Mouse (Mus musculus) forebrain, embryonic 13.5 days (tissue): Measurements from ENCODE around the gene Pycard. TPM values are rescaled to one million over a fixed set of nuclear protein-coding genes. Genes with fewer than 3 reads are reported as not detected.
"Not testable (repeated sequence)": the region's sequence is repeated elsewhere in the genome, so short reads cannot be mapped to it uniquely, and the experiment has no call there.

Experiments
- ATAC-seq: fragments of 200-750 bp; cut with Nextera tagmentation; 2 replicates; pipeline ENCODE4 v1.8.0; 2017
- H3K27ac ChIP-seq: fragments of 300-500 bp; sonication (generic); 2 replicates; pipeline ENCODE4 v1.5.1; 2015; ENCODE audit warnings: inconsistent platforms, mild to moderate bottlenecking, moderate library complexity
- H3K27me3 ChIP-seq: fragments of 300-500 bp; sonication (generic); 2 replicates; pipeline ENCODE4 v1.6.1; 2015; ENCODE audit warnings: mild to moderate bottlenecking, inconsistent platforms
- H3K36me3 ChIP-seq: fragments of 300-500 bp; sonication (generic); 2 replicates; pipeline ENCODE4 v1.6.1; 2015; ENCODE audit warnings: mild to moderate bottlenecking, inconsistent platforms; ENCODE audit not compliant: poor library complexity, severe bottlenecking
- H3K4me1 ChIP-seq: fragments of 300-500 bp; sonication (generic); 2 replicates; pipeline ENCODE4 v1.6.1; 2015; ENCODE audit warnings: inconsistent platforms
- H3K4me2 ChIP-seq: fragments of 300-500 bp; sonication (generic); 2 replicates; pipeline ENCODE4 v1.6.1; 2015; ENCODE audit warnings: inconsistent platforms, mild to moderate bottlenecking, moderate library complexity
- H3K4me3 ChIP-seq: fragments of 300-500 bp; sonication (generic); 2 replicates; pipeline ENCODE4 v1.5.1; 2015; ENCODE audit warnings: mild to moderate bottlenecking, inconsistent platforms
- H3K9ac ChIP-seq: fragments of 300-500 bp; sonication (generic); 2 replicates; pipeline ENCODE4 v1.6.1; 2015; ENCODE audit warnings: mild to moderate bottlenecking, inconsistent platforms
- H3K9me3 ChIP-seq: fragments of 300-500 bp; sonication (generic); replicated peaks from 2 replicates; pipeline ENCODE4 v1.6.1; 2016; ENCODE audit warnings: inconsistent platforms
- WGBS: fragments of 180-500 bp; shearing (Covaris S2); methylation state at CpG from one replicate; pipeline ENCODE4 v1.1.7; 2015; 5-methylcytosine and 5-hydroxymethylcytosine counted together
- polyA plus RNA-seq: library from polyadenylated mRNA; unstranded; fragments of >200 nt; fragmentation: Nextera tagmentation; extraction: Ambion mirVana; gene quantifications from 2 replicates; pipeline ENCODE4 v1.2.1, GENCODE M21; 2015

The Pycard gene
- polyA plus RNA-seq, 1 experiment from 2014 or later, result 3.9 TPM

DNA sequence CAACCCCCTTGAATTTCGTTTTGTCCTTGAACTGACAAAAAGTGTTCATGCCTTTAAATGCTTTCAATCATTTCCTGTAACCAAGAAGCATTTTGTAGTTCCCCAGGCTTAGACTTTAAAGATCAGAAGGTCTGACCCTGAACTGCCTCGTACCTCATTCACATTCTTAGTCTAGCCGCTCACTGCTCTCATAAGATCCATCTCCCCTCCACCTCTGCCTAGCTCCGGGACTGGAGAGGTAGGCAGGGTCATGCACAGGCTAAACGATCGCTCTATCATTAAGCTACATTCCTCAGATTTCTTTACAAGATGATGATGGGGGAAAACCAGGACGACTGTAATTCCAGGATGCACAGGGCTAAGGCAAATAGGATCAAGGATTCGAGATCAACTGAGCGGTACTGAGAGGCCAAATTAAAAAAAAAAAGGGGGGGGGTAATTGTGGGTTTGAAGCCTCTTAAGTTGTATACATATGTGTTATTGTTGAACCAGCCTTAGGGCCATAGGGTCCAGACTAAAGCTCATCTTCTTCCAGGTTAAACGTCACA lies 27.2 kb downstream of the Pycard start:
- Histone ChIP-seq H3K27me3 (no peaks in the 10 kb centered on the region), H3K4me3 (peak overlapping the region; percentile 98), H3K36me3 (peaks cover 21% of the 10 kb centered on the region), H3K4me1 (peaks cover 29% of the 10 kb centered on the region), H3K4me2 (peak overlapping the region; percentile 92), H3K9ac (peak overlapping the region; percentile 99), H3K27ac (peak overlapping the region; percentile 96), H3K9me3 (no peaks in the 10 kb centered on the region)
- no peak for ATAC-seq
- WGBS, result 8% methylated on average over 10 of the region's 10 CpGs

DNA sequence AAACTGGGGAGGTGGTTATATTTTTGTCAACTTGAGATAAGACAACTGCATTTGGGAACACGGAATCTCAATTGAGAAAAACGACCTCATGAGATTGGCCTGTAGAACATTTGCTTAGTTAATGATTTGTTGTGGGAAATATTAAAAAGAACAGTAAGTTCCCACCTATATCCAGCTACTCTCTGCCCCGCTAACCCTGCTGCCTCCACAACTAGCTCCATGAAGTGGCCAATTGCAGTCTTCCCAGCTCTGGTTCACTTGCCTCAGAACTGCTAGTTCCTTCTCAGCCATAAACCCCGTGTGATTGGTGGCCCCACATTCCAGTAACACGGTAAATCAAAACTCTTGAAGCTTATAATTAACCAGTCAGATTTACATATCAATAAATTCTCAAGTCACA lies 34.3 kb downstream of the Pycard start:
- H3K27me3 ChIP-seq, result no peaks in the 10 kb centered on the region
- 64% methylated on average over 5 of the region's 5 CpGs for WGBS

DNA sequence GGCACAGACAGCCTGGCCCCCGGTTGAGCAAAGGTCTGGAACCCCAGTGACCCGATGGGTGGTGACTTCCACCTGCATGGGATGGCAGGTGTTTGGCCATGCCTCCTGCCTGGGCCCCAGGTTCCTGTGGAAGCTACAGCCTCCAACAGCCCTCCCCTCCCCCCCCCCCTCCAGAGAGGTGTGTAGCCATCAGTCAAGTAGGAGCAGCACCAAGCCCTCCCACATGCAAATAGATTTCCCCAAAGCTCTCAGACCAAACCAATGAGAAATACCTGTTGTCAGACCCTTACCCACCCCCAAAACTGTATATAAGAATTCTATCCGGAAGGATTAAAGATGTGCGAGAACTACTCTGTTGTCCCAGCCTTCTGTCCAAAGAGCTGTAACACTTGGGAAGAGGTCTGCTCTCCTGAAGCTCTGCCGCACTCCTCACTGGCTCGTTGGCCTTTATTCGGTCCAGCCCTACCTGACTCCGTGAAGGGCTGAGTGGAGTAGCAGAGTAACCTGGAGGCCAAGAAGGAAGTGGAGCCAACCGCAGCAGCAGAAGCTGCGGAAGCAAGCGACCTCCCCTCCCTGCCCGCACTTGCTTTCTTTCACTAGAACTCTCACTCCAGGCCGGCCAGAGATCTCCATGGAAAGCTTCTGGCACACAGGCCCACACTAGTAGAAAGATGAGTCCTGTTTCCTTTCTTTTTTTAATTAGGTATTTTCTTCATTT lies 40.6 kb downstream of the Pycard start:
- Histone ChIP-seq H3K27ac (no peak overlapping the region), H3K27me3 (peaks cover 3% of the 10 kb centered on the region; the same call in 1 of the 2 replicates), H3K4me3 (no peak overlapping the region), H3K4me2 (no peak overlapping the region), H3K4me1 (no peaks in the 10 kb centered on the region), H3K9ac (no peak overlapping the region), H3K36me3 (no peaks in the 10 kb centered on the region), H3K9me3 (no peaks in the 10 kb centered on the region)
- WGBS, result 47% methylated on average over 13 of the region's 13 CpGs
- no peak for ATAC-seq

More for the DNA sequence above, 34.3 kb downstream of the Pycard start:
- Histone ChIP-seq H3K4me1 (no peaks in the 10 kb centered on the region), H3K27ac (no peak overlapping the region), H3K4me2 (no peak overlapping the region), H3K36me3 (no peaks in the 10 kb centered on the region), H3K9me3 (no peaks in the 10 kb centered on the region), H3K4me3 (no peak overlapping the region), H3K9ac (no peak overlapping the region)
- ATAC-seq, result no peak

DNA sequence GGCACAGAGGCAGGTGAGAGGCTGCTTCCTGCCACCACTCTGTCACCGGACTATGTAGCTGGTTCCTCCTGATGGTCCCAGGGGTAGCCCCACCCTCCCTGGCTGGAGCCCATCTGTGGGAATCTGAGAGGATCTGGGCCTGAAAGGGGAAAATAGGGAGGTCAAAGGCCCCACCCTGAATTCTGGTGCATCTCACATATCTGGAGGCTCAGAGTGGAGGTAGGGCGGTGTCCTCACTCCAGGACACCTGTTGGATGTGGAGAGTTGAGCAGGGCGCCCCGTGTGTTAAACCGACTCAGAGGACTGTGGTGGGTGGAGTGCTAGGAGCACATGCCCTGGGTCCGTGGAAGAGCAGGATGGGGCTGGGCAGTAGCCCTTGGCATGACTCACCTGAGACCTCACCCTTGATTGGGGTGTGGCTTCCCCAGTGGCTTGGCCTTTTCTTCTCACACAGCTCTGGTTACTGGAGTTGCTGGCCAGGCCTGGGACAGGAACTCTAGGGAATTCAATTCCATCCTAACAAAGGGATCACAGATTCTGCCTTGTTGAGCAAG lies 47.1 kb downstream of the Pycard start, which contains the start of gene Prss36:
Gene Prss36 (minus strand): TSS at position 256 of the 554 bp plus-strand sequence.
- no peak within 1 kb of the TSS for H3K27ac ChIP-seq
- H3K4me1 ChIP-seq, result no peaks in the 10 kb centered on the region
- WGBS, result 83% methylated on average over 6 of the region's 6 CpGs
- no peaks in the 10 kb centered on the region for H3K36me3 ChIP-seq
- H3K4me2 ChIP-seq, result no peak within 1 kb of the TSS
- H3K4me3 ChIP-seq, result no peak within 1 kb of the TSS
- no peak within 1 kb of the TSS for H3K9ac ChIP-seq
- peaks cover 40% of the 10 kb centered on the region for H3K27me3 ChIP-seq
- no peak for ATAC-seq
- H3K9me3 ChIP-seq, result no peaks in the 10 kb centered on the region

DNA sequence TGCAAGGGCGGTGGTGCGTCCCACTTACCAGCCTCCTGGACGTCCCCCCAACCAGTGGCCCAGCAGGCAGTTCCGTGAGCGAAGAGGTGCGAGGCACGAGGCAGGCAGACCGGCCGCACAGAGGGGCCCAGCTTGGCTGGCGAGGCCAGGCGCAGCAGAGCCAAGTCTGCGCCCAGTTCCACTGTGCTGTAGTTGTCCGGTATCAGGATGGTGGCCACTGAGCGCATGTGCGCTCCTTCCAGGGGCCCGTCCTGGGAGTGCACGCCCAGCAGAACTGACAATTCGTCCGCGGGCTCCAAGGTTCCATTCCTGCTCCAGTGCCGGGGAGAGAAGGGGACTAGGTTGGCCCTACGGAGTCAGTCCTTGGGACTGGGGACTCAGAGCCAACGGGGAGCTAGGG lies 49.1 kb downstream of the Pycard start:
- Histone ChIP-seq H3K36me3 (no peaks in the 10 kb centered on the region), H3K27me3 (peaks cover 36% of the 10 kb centered on the region), H3K4me2 (no peak overlapping the region), H3K4me1 (no peaks in the 10 kb centered on the region), H3K27ac (no peak overlapping the region), H3K9ac (no peak overlapping the region), H3K9me3 (no peaks in the 10 kb centered on the region), H3K4me3 (no peak overlapping the region)
- 17% methylated on average over 23 of the region's 23 CpGs for WGBS
- no peak for ATAC-seq

DNA sequence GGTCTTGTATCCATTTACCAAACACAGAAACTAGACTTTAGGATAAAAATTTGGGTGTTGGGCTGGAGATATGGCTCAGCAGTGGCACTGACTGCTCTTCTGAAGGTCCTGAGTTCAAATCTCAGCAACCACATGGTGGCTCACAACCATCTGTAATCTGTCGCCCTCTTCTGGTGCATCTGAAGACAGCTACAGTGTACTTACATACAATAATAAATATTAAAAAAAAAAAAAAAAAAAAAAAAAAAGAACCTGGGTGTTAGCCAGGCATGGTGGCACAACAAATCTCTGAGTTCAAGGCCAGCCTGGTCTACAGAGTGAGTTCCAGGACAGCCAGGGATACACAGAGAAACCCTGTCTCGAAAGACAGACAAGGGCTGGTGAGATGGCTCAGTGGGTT lies 51.6 kb downstream of the Pycard start:
- not testable (repeated sequence) for H3K4me1 ChIP-seq, H3K27ac ChIP-seq, H3K4me3 ChIP-seq, H3K9me3 ChIP-seq, H3K36me3 ChIP-seq, H3K4me2 ChIP-seq, ATAC-seq, H3K9ac ChIP-seq
- peaks cover 36% of the 10 kb centered on the region for H3K27me3 ChIP-seq
- 59% methylated on average over 2 of the region's 2 CpGs for WGBS

Other genes with a start within 250 kb of the Pycard start
- 7.7 and 9.6 TPM in 2 replicates for gene Fbxl19, start 249.3 kb downstream of the Pycard start, polyA plus RNA-seq
- gene Orai3, start 224.1 kb downstream of the Pycard start, polyA plus RNA-seq, result 4.8 and 5.4 TPM in 2 replicates
- gene Setd1a, start 217.2 kb downstream of the Pycard start, polyA plus RNA-seq, result 20.0 and 21.5 TPM in 2 replicates
- gene Gm49388, start 208.3 kb downstream of the Pycard start, polyA plus RNA-seq, result not detected in 2 replicates
- gene Hsd3b7, start 193.3 kb downstream of the Pycard start, polyA plus RNA-seq, result 5.0 and 7.5 TPM in 2 replicates
- gene Stx4a, start 169.6 kb downstream of the Pycard start, polyA plus RNA-seq, result 20.5 and 25.6 TPM in 2 replicates
- 18.9 and 21.9 TPM in 2 replicates for gene Stx1b, start 169.3 kb downstream of the Pycard start, polyA plus RNA-seq
- gene Zfp646, start 117.6 kb downstream of the Pycard start, polyA plus RNA-seq, result 12.9 and 15.5 TPM in 2 replicates
- 39.1 and 44.8 TPM in 2 replicates for gene Zfp668, start 117.0 kb downstream of the Pycard start, polyA plus RNA-seq
- 0.66 and 0.77 TPM in 2 replicates for gene Prss53, start 102.9 kb downstream of the Pycard start, polyA plus RNA-seq
- not detected in 2 replicates for gene Gm21974, start 98.4 kb downstream of the Pycard start, polyA plus RNA-seq
- gene Vkorc1, start 98.2 kb downstream of the Pycard start, polyA plus RNA-seq, result 55.8 and 59.5 TPM in 2 replicates
- 80.2 and 91.6 TPM in 2 replicates for gene Bckdk, start 89.8 kb downstream of the Pycard start, polyA plus RNA-seq
- gene Kat8, start 81.4 kb downstream of the Pycard start, polyA plus RNA-seq, result 49.8 and 51.1 TPM in 2 replicates
- 0.09 and 0.29 TPM in 2 replicates for gene Prss8, start 63.8 kb downstream of the Pycard start, polyA plus RNA-seq
- gene Prss36, start 47.1 kb downstream of the Pycard start, polyA plus RNA-seq, result 7.9 and 10.1 TPM in 2 replicates
- 452 and 476 TPM in 2 replicates for gene Fus, start 26.4 kb downstream of the Pycard start, polyA plus RNA-seq
- not detected in 2 replicates for gene Trim72, start 10.1 kb upstream of the Pycard start, polyA plus RNA-seq
- 0.36 and 0.40 TPM in 2 replicates for gene Itgam, start 68.8 kb upstream of the Pycard start, polyA plus RNA-seq
- not detected in 2 replicates for gene Gm49368, start 68.8 kb upstream of the Pycard start, polyA plus RNA-seq
- 0.04 TPM in 1 of 2 replicates, not detected in the other for gene Itgax, start 135.7 kb upstream of the Pycard start, polyA plus RNA-seq
- not detected in 2 replicates for gene Itgad, start 160.5 kb upstream of the Pycard start, polyA plus RNA-seq
- 0.55 TPM in 1 of 2 replicates, not detected in the other for gene Cox6a2, start 212.5 kb upstream of the Pycard start, polyA plus RNA-seq
- gene Armc5, start 243.5 kb upstream of the Pycard start, polyA plus RNA-seq, result 11.0 and 12.2 TPM in 2 replicates
- gene 9130023H24Rik, start 244.2 kb upstream of the Pycard start, polyA plus RNA-seq, result 9.5 and 11.3 TPM in 2 replicates